Mouse (Mus musculus): Measurements from ENCODE around the gene Tmem190. TPM values are rescaled to one million over a fixed set of nuclear protein-coding genes. Genes with fewer than 3 reads are reported as not detected.

Gene Tmem190
- polyA plus RNA-seq, 1 experiment from 2014 or later, result not detected

GRCm38 (mm10) chr7:4743354-4743753 lies 39.4 kb upstream of the Tmem190 start:
- Histone ChIP-seq H3K9ac (ENCODE audit: low read depth, low read length) (no peak overlapping the region), H3K4me2 (replicated peaks; ENCODE audit: low read depth, low read length) (no peak overlapping the region), H3K4me3 (ENCODE audit: low read length) (no peak overlapping the region), H3K4me1 (ENCODE audit: control insufficient read depth, insufficient read depth, low read length) (peaks cover 26% of the 10 kb centered on the region), H3K36me3 (ENCODE audit: control insufficient read depth, insufficient read depth, low read length) (peaks cover 29% of the 10 kb centered on the region), H3K27me3 (ENCODE audit: control insufficient read depth, insufficient read depth, low read length) (no peaks in the 10 kb centered on the region), H3K27ac (ENCODE audit: low read depth, low read length) (no peak overlapping the region), H3K9me3 (ENCODE audit: control insufficient read depth, low read length) (no peaks in the 10 kb centered on the region)
- 55% methylated on average over 2 of the region's 2 CpGs for WGBS
- ATAC-seq (ENCODE audit: low FRiP score, low TSS enrichment), result no peak

GRCm38 (mm10) chr7:4744886-4745285 lies 37.9 kb upstream of the Tmem190 start:
- no peak overlapping the region for H3K4me3 ChIP-seq (ENCODE audit: low read length)
- H3K9ac ChIP-seq (ENCODE audit: low read depth, low read length), result no peak overlapping the region
- no peak for ATAC-seq (ENCODE audit: low FRiP score, low TSS enrichment)
- no peak overlapping the region for H3K27ac ChIP-seq (ENCODE audit: low read depth, low read length)
- peaks cover 29% of the 10 kb centered on the region for H3K36me3 ChIP-seq (ENCODE audit: control insufficient read depth, insufficient read depth, low read length)
- H3K27me3 ChIP-seq (ENCODE audit: control insufficient read depth, insufficient read depth, low read length), result no peaks in the 10 kb centered on the region
- H3K9me3 ChIP-seq (ENCODE audit: control insufficient read depth, low read length), result no peaks in the 10 kb centered on the region
- peaks cover 21% of the 10 kb centered on the region for H3K4me1 ChIP-seq (ENCODE audit: control insufficient read depth, insufficient read depth, low read length)
- 97% methylated on average over 6 of the region's 6 CpGs for WGBS
- no peak overlapping the region for H3K4me2 ChIP-seq (replicated peaks; ENCODE audit: low read depth, low read length)

- no peak overlapping the region for H3K4me2 ChIP-seq (replicated peaks; ENCODE audit: low read depth, low read length)
- H3K27me3 ChIP-seq (ENCODE audit: control insufficient read depth, insufficient read depth, low read length), result no peaks in the 10 kb centered on the region
- no peak for ATAC-seq (ENCODE audit: low FRiP score, low TSS enrichment)
- no peaks in the 10 kb centered on the region for H3K9me3 ChIP-seq (ENCODE audit: control insufficient read depth, low read length)
- no peak overlapping the region for H3K27ac ChIP-seq (ENCODE audit: low read depth, low read length)
- peaks cover 16% of the 10 kb centered on the region for H3K4me1 ChIP-seq (ENCODE audit: control insufficient read depth, insufficient read depth, low read length)
- no peak overlapping the region for H3K9ac ChIP-seq (ENCODE audit: low read depth, low read length)
- H3K36me3 ChIP-seq (ENCODE audit: control insufficient read depth, insufficient read depth, low read length), result peaks cover 29% of the 10 kb centered on the region
- WGBS, result 91% methylated on average over 22 of the region's 22 CpGs
- no peak overlapping the region for H3K4me3 ChIP-seq (ENCODE audit: low read length)
Observed at GRCm38 (mm10) chr7:4746326-4746980, 36.3 kb upstream of the Tmem190 start.

GRCm38 (mm10) chr7:4747156-4747899 lies 35.4 kb upstream of the Tmem190 start:
- H3K4me3 ChIP-seq (ENCODE audit: low read length), result no peak overlapping the region
- H3K36me3 ChIP-seq (ENCODE audit: control insufficient read depth, insufficient read depth, low read length), result peaks cover 25% of the 10 kb centered on the region
- H3K9me3 ChIP-seq (ENCODE audit: control insufficient read depth, low read length), result no peaks in the 10 kb centered on the region
- no peaks in the 10 kb centered on the region for H3K27me3 ChIP-seq (ENCODE audit: control insufficient read depth, insufficient read depth, low read length)
- peaks cover 13% of the 10 kb centered on the region; the same call in 1 of the 2 replicates for H3K4me1 ChIP-seq (ENCODE audit: control insufficient read depth, insufficient read depth, low read length)
- H3K27ac ChIP-seq (ENCODE audit: low read depth, low read length), result no peak overlapping the region
- 77% methylated on average over 9 of the region's 9 CpGs for WGBS
- no peak overlapping the region for H3K9ac ChIP-seq (ENCODE audit: low read depth, low read length)
- ATAC-seq (ENCODE audit: low FRiP score, low TSS enrichment), result no peak
- no peak overlapping the region for H3K4me2 ChIP-seq (replicated peaks; ENCODE audit: low read depth, low read length)

GRCm38 (mm10) chr7:4748321-4748720 lies 34.4 kb upstream of the Tmem190 start:
- no peak overlapping the region for H3K4me2 ChIP-seq (replicated peaks; ENCODE audit: low read depth, low read length)
- peaks cover 20% of the 10 kb centered on the region for H3K36me3 ChIP-seq (ENCODE audit: control insufficient read depth, insufficient read depth, low read length)
- H3K4me3 ChIP-seq (ENCODE audit: low read length), result no peak overlapping the region
- no peak overlapping the region for H3K27ac ChIP-seq (ENCODE audit: low read depth, low read length)
- 75% methylated on average over 4 of the region's 4 CpGs for WGBS
- peaks cover 9% of the 10 kb centered on the region; the same call in 1 of the 2 replicates for H3K4me1 ChIP-seq (ENCODE audit: control insufficient read depth, insufficient read depth, low read length)
- ATAC-seq (ENCODE audit: low FRiP score, low TSS enrichment), result no peak
- H3K9ac ChIP-seq (ENCODE audit: low read depth, low read length), result no peak overlapping the region
- no peaks in the 10 kb centered on the region for H3K9me3 ChIP-seq (ENCODE audit: control insufficient read depth, low read length)
- no peaks in the 10 kb centered on the region for H3K27me3 ChIP-seq (ENCODE audit: control insufficient read depth, insufficient read depth, low read length)

GRCm38 (mm10) chr7:4749169-4749568 lies 33.6 kb upstream of the Tmem190 start:
- H3K4me1 ChIP-seq (ENCODE audit: control insufficient read depth, insufficient read depth, low read length), result peaks cover 9% of the 10 kb centered on the region; the same call in 1 of the 2 replicates
- H3K9ac ChIP-seq (ENCODE audit: low read depth, low read length), result no peak overlapping the region
- H3K4me3 ChIP-seq (ENCODE audit: low read length), result no peak overlapping the region
- no peak for ATAC-seq (ENCODE audit: low FRiP score, low TSS enrichment)
- no peak overlapping the region for H3K4me2 ChIP-seq (replicated peaks; ENCODE audit: low read depth, low read length)
- H3K36me3 ChIP-seq (ENCODE audit: control insufficient read depth, insufficient read depth, low read length), result peaks cover 18% of the 10 kb centered on the region
- no peak overlapping the region for H3K27ac ChIP-seq (ENCODE audit: low read depth, low read length)
- 89% methylated on average over 2 of the region's 2 CpGs for WGBS
- no peaks in the 10 kb centered on the region for H3K9me3 ChIP-seq (ENCODE audit: control insufficient read depth, low read length)
- H3K27me3 ChIP-seq (ENCODE audit: control insufficient read depth, insufficient read depth, low read length), result no peaks in the 10 kb centered on the region

- Histone ChIP-seq H3K27ac (ENCODE audit: low read depth, low read length) (no peak overlapping the region; the same call in 1 of the 2 replicates), H3K4me2 (replicated peaks; ENCODE audit: low read depth, low read length) (peak overlapping the region; percentile 61), H3K9me3 (ENCODE audit: control insufficient read depth, low read length) (no peaks in the 10 kb centered on the region), H3K4me1 (ENCODE audit: control insufficient read depth, insufficient read depth, low read length) (peaks cover 9% of the 10 kb centered on the region; the same call in 1 of the 2 replicates), H3K9ac (ENCODE audit: low read depth, low read length) (peak overlapping the region; percentile 46), H3K4me3 (ENCODE audit: low read length) (peak overlapping the region; percentile 44), H3K27me3 (ENCODE audit: control insufficient read depth, insufficient read depth, low read length) (no peaks in the 10 kb centered on the region), H3K36me3 (ENCODE audit: control insufficient read depth, insufficient read depth, low read length) (no peaks in the 10 kb centered on the region; the same call in 1 of the 2 replicates)
- ATAC-seq (ENCODE audit: low FRiP score, low TSS enrichment), result peak; percentile 83
- 2% methylated on average over 30 of the region's 30 CpGs for WGBS
Observed at GRCm38 (mm10) chr7:4751971-4752820, 30.5 kb upstream of the Tmem190 start.

GRCm38 (mm10) chr7:4752821-4753570 lies 29.7 kb upstream of the Tmem190 start, which contains the start of gene Cox6b2:
TSS of gene Cox6b2 (minus strand) at chr7:4753094.
- Histone ChIP-seq H3K4me1 (ENCODE audit: control insufficient read depth, insufficient read depth, low read length) (peaks cover 9% of the 10 kb centered on the region; the same call in 1 of the 2 replicates), H3K9me3 (ENCODE audit: control insufficient read depth, low read length) (no peaks in the 10 kb centered on the region), H3K4me2 (replicated peaks; ENCODE audit: low read depth, low read length) (peak within 1 kb of the TSS; percentile 61), H3K9ac (ENCODE audit: low read depth, low read length) (peak within 1 kb of the TSS; percentile 46), H3K27me3 (ENCODE audit: control insufficient read depth, insufficient read depth, low read length) (no peaks in the 10 kb centered on the region), H3K27ac (ENCODE audit: low read depth, low read length) (peak within 1 kb of the TSS; percentile 65), H3K36me3 (ENCODE audit: control insufficient read depth, insufficient read depth, low read length) (no peaks in the 10 kb centered on the region), H3K4me3 (ENCODE audit: low read length) (peak within 1 kb of the TSS; percentile 44)
- 3% methylated on average over 24 of the region's 24 CpGs for WGBS
- peak; percentile 94 for ATAC-seq (ENCODE audit: low FRiP score, low TSS enrichment)
